Mouse (Mus musculus) cerebellum, adult 2 months (tissue): ENCODE data around the gene Ifna6.
"Not testable (repeated sequence)": the region's sequence is repeated elsewhere in the genome, so short reads cannot be mapped to it uniquely, and the experiment has no call there.

Source experiments
- CTCF ChIP-seq: fragments of 200-500 bp; IDR thresholded peaks from 2 replicates; pipeline ENCODE4 v1.5.1; 2011; ENCODE audit warnings: low read depth, mild to moderate bottlenecking, control low read depth, low read length, moderate library complexity, borderline replicate concordance; ENCODE audit not compliant: insufficient read depth
- POLR2A ChIP-seq: fragments of 200-500 bp; IDR thresholded peaks from 2 replicates; pipeline ENCODE4 v1.6.1; 2011; ENCODE audit warnings: low read length, control low read depth, borderline replicate concordance; ENCODE audit not compliant: insufficient read depth

GRCm38 (mm10) chr4:88799365-88799764, 27.9 kb upstream of the Ifna6 start, which contains the start of gene Gm13285:
- TF ChIP-seq CTCF, POLR2A: not testable (repeated sequence)
